Mouse (Mus musculus) midbrain, embryonic 16.5 days (tissue): ENCODE results near the gene Abce1. TPM values are rescaled to one million over a fixed set of nuclear protein-coding genes. Genes with fewer than 3 reads are reported as not detected.

ENCODE experiments used
- ATAC-seq: fragments of 200-750 bp; cut with Nextera tagmentation; 2 replicates; pipeline ENCODE4 v1.8.0; 2017; ENCODE audit warnings: moderate TSS enrichment
- H3K27ac ChIP-seq: fragments of 300-500 bp; sonication (generic); 2 replicates; pipeline ENCODE4 v1.5.1; 2014; ENCODE audit warnings: mild to moderate bottlenecking, low read length, mixed read lengths
- H3K27me3 ChIP-seq: fragments of 300-500 bp; sonication (generic); 2 replicates; pipeline ENCODE4 v1.6.1; 2014; ENCODE audit warnings: low read depth, low read length, mixed read lengths; ENCODE audit not compliant: control insufficient read depth, insufficient read depth
- H3K36me3 ChIP-seq: fragments of 300-500 bp; sonication (generic); 2 replicates; pipeline ENCODE4 v1.6.1; 2014; ENCODE audit warnings: mild to moderate bottlenecking, low read length, moderate library complexity, mixed read lengths; ENCODE audit not compliant: control insufficient read depth, insufficient read depth
- H3K4me1 ChIP-seq: fragments of 300-500 bp; sonication (generic); 2 replicates; pipeline ENCODE4 v1.6.1; 2014; ENCODE audit warnings: mild to moderate bottlenecking, low read length, mixed read lengths; ENCODE audit not compliant: control insufficient read depth, insufficient read depth
- H3K4me2 ChIP-seq: fragments of 300-500 bp; sonication (generic); 2 replicates; pipeline ENCODE4 v1.6.1; 2014; ENCODE audit warnings: mild to moderate bottlenecking, low read length, mixed read lengths
- H3K4me3 ChIP-seq: fragments of 300-500 bp; sonication (generic); 2 replicates; pipeline ENCODE4 v1.5.1; 2014; ENCODE audit warnings: low read depth, mild to moderate bottlenecking, low read length, moderate library complexity, mixed read lengths
- H3K9ac ChIP-seq: fragments of 300-500 bp; sonication (generic); 2 replicates; pipeline ENCODE4 v1.6.1; 2014; ENCODE audit warnings: low read depth, low read length, mixed read lengths
- H3K9me3 ChIP-seq: fragments of 300-500 bp; sonication (generic); replicated peaks from 2 replicates; pipeline ENCODE4 v1.6.1; 2014; ENCODE audit warnings: mild to moderate bottlenecking, low read length, mixed read lengths; ENCODE audit not compliant: control insufficient read depth, poor library complexity, severe bottlenecking
- WGBS: fragments of 180-500 bp; shearing (Covaris S2); extraction: QIAGEN DNeasy Blood & Tissue Kit; methylation state at CpG from one replicate; pipeline ENCODE4 v1.1.7; 2014; 5-methylcytosine and 5-hydroxymethylcytosine counted together
- polyA plus RNA-seq: library from polyadenylated mRNA; unstranded; fragments of >200 nt; fragmentation: Nextera tagmentation; extraction: Ambion mirVana; gene quantifications from 2 replicates; pipeline ENCODE4 v1.2.1, GENCODE M21; 2015

Abce1 gene
- polyA plus RNA-seq = 81.3 and 86.2 TPM in 2 replicates

DNA sequence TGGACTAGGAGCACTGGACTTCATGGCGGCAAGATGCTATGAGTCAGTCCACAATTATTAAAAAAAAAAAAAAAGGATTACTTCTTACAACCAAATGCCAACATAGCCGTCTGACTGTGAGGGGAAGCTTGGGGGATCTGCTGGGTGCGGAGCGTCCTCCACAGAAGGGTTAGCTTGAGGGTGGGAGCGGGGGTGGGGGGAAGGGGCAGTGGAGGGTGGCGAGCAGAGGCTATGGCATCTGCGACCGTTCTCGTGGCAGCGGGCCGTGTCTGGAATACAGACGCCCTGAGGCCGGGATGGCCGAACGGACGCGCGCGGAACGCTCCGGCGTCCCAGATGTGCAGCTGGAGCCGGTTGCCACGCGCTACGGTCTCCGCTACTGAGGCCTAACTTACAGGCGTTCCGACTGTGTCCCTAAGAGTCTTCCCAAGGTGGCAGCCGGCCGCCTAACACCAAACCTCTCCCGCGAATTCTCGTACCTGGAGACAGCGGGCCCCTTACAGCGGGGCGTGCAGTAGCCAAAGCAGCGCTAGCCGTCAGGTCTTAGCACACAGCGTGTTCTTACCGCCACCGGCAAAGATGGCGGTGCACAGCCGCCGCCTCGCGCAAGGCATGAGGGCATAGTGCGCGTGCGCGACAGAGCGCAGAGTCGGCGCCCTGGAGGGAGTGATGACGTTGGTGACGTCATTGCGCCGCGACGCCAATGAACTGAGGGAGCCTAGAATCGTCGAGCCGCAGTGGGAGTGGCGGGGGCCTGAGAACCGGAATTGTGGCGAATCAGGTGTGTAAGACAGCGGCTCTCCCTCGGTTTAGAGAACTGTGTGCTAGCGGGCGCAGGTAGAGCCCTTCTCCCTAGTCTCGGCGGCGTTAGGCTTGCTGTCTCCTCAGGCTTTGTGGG lies at the start of gene Abce1, which contains the start of gene Anapc10:
Gene Abce1 (minus strand): TSS at position 677 of the 898 bp plus-strand sequence.
Gene Anapc10 (plus strand): TSS at position 757 of the 898 bp plus-strand sequence.
- Histone ChIP-seq H3K9me3 (no peaks in the 10 kb centered on the region), H3K27me3 (no peaks in the 10 kb centered on the region), H3K27ac (peak within 1 kb of the TSS; percentile 91), H3K4me3 (peak within 1 kb of the TSS; percentile 96), H3K36me3 (peaks cover 8% of the 10 kb centered on the region; the same call in 1 of the 2 replicates), H3K4me2 (peak within 1 kb of the TSS; percentile 92), H3K9ac (peak within 1 kb of the TSS; percentile 91), H3K4me1 (peaks cover 15% of the 10 kb centered on the region)
- WGBS = under 1% methylated on average over 73 of the region's 73 CpGs
- ATAC-seq = peak; percentile 98

GRCm38 (mm10) chr8:79750305-79750704 lies 38.8 kb upstream of the Abce1 start:
- H3K27me3 ChIP-seq = no peaks in the 10 kb centered on the region
- no peak overlapping the region for H3K9ac ChIP-seq
- ATAC-seq = no peak
- peaks cover under 1% of the 10 kb centered on the region; the same call in 1 of the 2 replicates for H3K36me3 ChIP-seq
- H3K4me1 ChIP-seq = no peaks in the 10 kb centered on the region
- H3K9me3 ChIP-seq = no peaks in the 10 kb centered on the region
- WGBS = 48% methylated on average over 2 of the region's 2 CpGs
- no peak overlapping the region for H3K4me3 ChIP-seq
- H3K4me2 ChIP-seq = no peak overlapping the region
- H3K27ac ChIP-seq = no peak overlapping the region

DNA sequence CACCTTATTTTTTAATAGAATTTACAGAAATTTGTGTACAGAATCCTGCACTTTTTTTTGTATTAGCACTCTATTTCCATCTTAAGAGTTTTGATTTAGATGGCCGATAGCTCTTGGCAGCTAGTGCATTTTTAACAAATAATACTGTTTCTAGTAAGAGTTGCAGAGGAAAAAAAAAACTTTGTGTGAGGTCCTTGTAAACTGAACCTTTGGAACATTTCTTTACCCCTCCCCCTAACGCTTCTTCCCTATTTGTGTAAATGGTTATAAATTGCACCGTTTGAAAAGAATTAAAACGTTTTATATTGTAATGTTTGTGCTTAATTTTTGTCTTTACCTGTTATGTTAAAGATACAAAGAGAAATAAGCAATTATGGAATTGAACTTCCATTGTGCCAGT lies 37.1 kb upstream of the Abce1 start:
- H3K36me3 ChIP-seq = peaks cover 3% of the 10 kb centered on the region; the same call in 1 of the 2 replicates
- no peak overlapping the region for H3K4me3 ChIP-seq
- H3K4me1 ChIP-seq = no peaks in the 10 kb centered on the region
- H3K27me3 ChIP-seq = no peaks in the 10 kb centered on the region
- ATAC-seq = no peak
- 63% methylated on average over 4 of the region's 4 CpGs for WGBS
- H3K9ac ChIP-seq = no peak overlapping the region
- H3K9me3 ChIP-seq = no peaks in the 10 kb centered on the region
- H3K4me2 ChIP-seq = no peak overlapping the region
- no peak overlapping the region for H3K27ac ChIP-seq

DNA sequence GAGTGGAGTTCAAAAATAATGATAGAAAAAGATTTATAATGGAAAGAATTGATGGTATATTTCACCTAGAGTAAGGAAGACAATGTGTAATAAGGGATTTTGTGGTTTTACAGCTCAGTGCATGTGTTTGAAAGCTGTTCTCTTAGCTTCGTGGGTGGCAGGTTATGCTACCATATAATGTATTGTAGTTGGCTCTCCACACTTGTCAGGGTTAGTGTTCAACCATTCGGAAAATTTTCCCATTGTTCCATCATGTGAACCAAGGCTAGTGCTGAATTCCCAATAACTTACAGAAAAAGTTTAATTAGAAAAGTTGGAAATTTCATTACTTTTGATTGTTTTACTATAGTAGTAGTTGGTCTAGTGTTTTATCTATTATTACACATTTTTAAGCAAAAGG lies 36.6 kb upstream of the Abce1 start:
- Histone ChIP-seq H3K36me3 (peaks cover 3% of the 10 kb centered on the region; the same call in 1 of the 2 replicates), H3K27ac (no peak overlapping the region), H3K4me1 (no peaks in the 10 kb centered on the region), H3K27me3 (no peaks in the 10 kb centered on the region), H3K9me3 (no peaks in the 10 kb centered on the region), H3K4me3 (no peak overlapping the region), H3K4me2 (no peak overlapping the region), H3K9ac (no peak overlapping the region)
- ATAC-seq = no peak
- WGBS = 40% methylated on average over 2 of the region's 2 CpGs

- Histone ChIP-seq H3K27ac (no peak overlapping the region), H3K9ac (no peak overlapping the region), H3K4me1 (no peaks in the 10 kb centered on the region), H3K36me3 (no peaks in the 10 kb centered on the region; the same call in 1 of the 2 replicates), H3K9me3 (no peaks in the 10 kb centered on the region), H3K4me3 (no peak overlapping the region), H3K4me2 (no peak overlapping the region), H3K27me3 (no peaks in the 10 kb centered on the region)
- peak; percentile 77 for ATAC-seq
- 18% methylated on average over 2 of the region's 2 CpGs for WGBS
Observed at GRCm38 (mm10) chr8:79734304-79734703, 22.8 kb upstream of the Abce1 start.

DNA sequence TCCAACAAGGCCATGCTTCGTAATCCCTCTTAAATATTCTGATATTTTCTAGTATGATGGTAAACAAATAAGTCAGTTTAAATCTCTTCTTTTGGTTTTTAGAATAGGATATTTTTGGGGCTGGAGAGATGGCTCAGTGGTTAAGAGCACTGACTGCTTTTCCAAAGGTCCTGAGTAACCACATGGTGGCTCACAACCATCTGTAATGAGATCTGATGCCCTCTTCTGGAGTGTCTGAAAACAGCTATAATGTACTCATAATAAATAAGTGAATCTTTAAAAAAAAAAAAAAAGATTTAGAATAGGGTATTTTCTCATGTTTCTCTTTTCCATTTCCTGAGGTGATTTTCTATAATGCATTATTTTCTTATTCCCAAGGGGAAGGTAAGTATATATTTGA lies 16.4 kb upstream of the Abce1 start:
- Histone ChIP-seq H3K4me1 (no peaks in the 10 kb centered on the region), H3K36me3 (peaks cover 4% of the 10 kb centered on the region; the same call in 1 of the 2 replicates), H3K9me3 (no peaks in the 10 kb centered on the region), H3K4me3 (no peak overlapping the region), H3K4me2 (no peak overlapping the region), H3K27me3 (no peaks in the 10 kb centered on the region), H3K27ac (no peak overlapping the region), H3K9ac (no peak overlapping the region)
- no peak for ATAC-seq
- WGBS = 97% methylated on average over 1 of the region's 1 CpGs

DNA sequence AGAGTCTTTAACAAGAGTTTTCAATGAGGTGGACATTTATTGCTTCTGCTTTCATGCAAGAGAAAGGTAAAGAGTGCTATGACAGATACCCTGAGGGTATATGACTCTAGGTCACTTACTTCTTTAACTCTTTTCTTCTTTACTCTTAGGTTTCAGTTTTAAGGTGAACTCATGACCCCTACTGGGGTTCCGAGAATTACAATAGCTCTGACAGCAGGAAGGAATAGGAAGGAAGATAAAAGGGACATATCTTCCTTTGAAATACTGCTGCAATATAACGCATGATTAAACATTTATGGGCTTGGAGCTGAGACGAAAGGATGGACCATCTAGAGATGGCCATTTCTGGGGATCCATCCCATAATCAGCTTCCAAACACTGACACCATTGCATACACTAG lies 13.0 kb upstream of the Abce1 start:
- Histone ChIP-seq H3K27me3 (no peaks in the 10 kb centered on the region), H3K27ac (no peak overlapping the region), H3K9ac (no peak overlapping the region), H3K9me3 (no peaks in the 10 kb centered on the region), H3K4me2 (no peak overlapping the region), H3K4me3 (no peak overlapping the region), H3K36me3 (peaks cover 10% of the 10 kb centered on the region; the same call in 1 of the 2 replicates), H3K4me1 (no peaks in the 10 kb centered on the region)
- 50% methylated on average over 3 of the region's 3 CpGs for WGBS
- ATAC-seq = no peak

GRCm38 (mm10) chr8:79723308-79723707 lies 11.8 kb upstream of the Abce1 start:
- ATAC-seq = no peak
- no peak overlapping the region for H3K9ac ChIP-seq
- H3K4me2 ChIP-seq = no peak overlapping the region
- H3K36me3 ChIP-seq = peaks cover 10% of the 10 kb centered on the region; the same call in 1 of the 2 replicates
- H3K4me3 ChIP-seq = no peak overlapping the region
- H3K4me1 ChIP-seq = no peaks in the 10 kb centered on the region
- H3K9me3 ChIP-seq = no peaks in the 10 kb centered on the region
- no peaks in the 10 kb centered on the region for H3K27me3 ChIP-seq
- H3K27ac ChIP-seq = no peak overlapping the region

DNA sequence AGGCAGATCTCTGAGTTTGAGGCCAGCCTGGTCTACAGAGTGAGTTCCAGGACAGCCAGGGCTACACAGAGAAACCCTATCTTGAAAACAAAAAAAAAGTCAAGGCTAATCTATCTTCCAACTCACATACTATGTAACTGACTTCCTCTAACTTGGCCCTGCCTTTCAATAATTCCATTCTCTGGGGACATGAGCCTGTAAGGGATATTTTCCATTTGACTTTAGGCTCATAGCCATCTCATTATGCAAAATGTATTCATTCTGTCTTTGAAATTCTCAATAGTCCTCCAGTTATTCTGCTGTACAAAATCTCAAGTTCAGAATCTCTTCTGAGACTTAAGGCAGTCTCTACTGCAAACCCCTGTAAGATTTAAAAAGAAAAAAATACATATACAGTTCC lies 10.0 kb upstream of the Abce1 start:
- Histone ChIP-seq H3K27me3 (no peaks in the 10 kb centered on the region), H3K36me3 (0 out of 2 replicates have a peak, but pooled peaks cover 6% of the 10 kb centered on the region), H3K4me3 (no peak overlapping the region), H3K9me3 (no peaks in the 10 kb centered on the region), H3K4me2 (no peak overlapping the region), H3K27ac (no peak overlapping the region), H3K4me1 (no peaks in the 10 kb centered on the region), H3K9ac (no peak overlapping the region)
- no peak for ATAC-seq
